15 mouse cellular contexts compared by ENCODE assay signal in genomic region chr4:100401581-100402470, GRCm38 (mm10).
DNase-seq lines count a peak whose midpoint lies in the region; ATAC-seq and TF ChIP-seq lines count a peak whose summit lies in the region.
"Had no signal": no experiment of that assay in that cellular context is flagged by ENCODE, and none has a peak within 500 bp of the region (broad histone marks: within the 10 kb centered on the region; RNA-seq: fewer than 3 reads in every experiment).

No protein-coding gene starts in this region.

- H3K9ac ChIP-seq in heart, embryonic 12.5 days: no peak overlapping the region
- no peak overlapping the region for H3K9ac ChIP-seq in heart, postnatal 0 days (replicated peaks; ENCODE audit: low read depth, low read length)
- no peak overlapping the region for H3K9ac ChIP-seq in kidney, embryonic 16.5 days (replicated peaks; ENCODE audit: low read length)
- H3K9ac ChIP-seq: midbrain, embryonic 12.5 days; stomach, embryonic 15.5 days had no signal

- H3K36me3 ChIP-seq in heart, embryonic 12.5 days: no peaks in the 10 kb centered on the region
- H3K36me3 ChIP-seq in heart, postnatal 0 days (replicated peaks; ENCODE audit: control insufficient read depth, insufficient read depth, low read length): no peaks in the 10 kb centered on the region
- no peaks in the 10 kb centered on the region for H3K36me3 ChIP-seq in kidney, embryonic 16.5 days (ENCODE audit: insufficient read depth, low read length)
- H3K36me3 ChIP-seq: midbrain, embryonic 12.5 days; stomach, embryonic 15.5 days had no signal

- peak; percentile 56 to 78 for DNase-seq in heart, adult 18-20 months
- DNase-seq in urinary bladder, postnatal 14 days (ENCODE audit: low spot score): peak; percentile 44
- no peak for DNase-seq in urinary bladder, postnatal 25 days (ENCODE audit: low spot score)
- DNase-seq in heart, postnatal 0 days (ENCODE audit: low spot score): peak; percentile 76
- no peak for DNase-seq in left cerebral cortex, adult 18-20 months (ENCODE audit: low spot score in 2 of 2)
- DNase-seq in left cerebral cortex, adult 9 months (ENCODE audit: low spot score in 2 of 2): no peak
- DNase-seq: adrenal gland, postnatal 14 days; cerebellum, postnatal 36 days; kidney, postnatal 36 days; right cerebral cortex, postnatal 4 days had no signal

- no peaks in the 10 kb centered on the region for H3K27me3 ChIP-seq in heart, embryonic 12.5 days (replicated peaks)
- no peaks in the 10 kb centered on the region for H3K27me3 ChIP-seq in heart, postnatal 0 days (ENCODE audit: control insufficient read depth, insufficient read depth, low read length)
- H3K27me3 ChIP-seq in kidney, embryonic 16.5 days (ENCODE audit: insufficient read depth, low read length): no peaks in the 10 kb centered on the region
- H3K27me3 ChIP-seq: midbrain, embryonic 12.5 days; stomach, embryonic 15.5 days had no signal

- no peak for ATAC-seq in heart, embryonic 12.5 days (ENCODE audit: insufficient number of reproducible peaks, low FRiP score)
- peak; percentile 69 for ATAC-seq in heart, postnatal 0 days (ENCODE audit: insufficient read depth, low read depth)
- no peak for ATAC-seq in kidney, embryonic 16.5 days (ENCODE audit: low FRiP score, low TSS enrichment)
- ATAC-seq: inflammation-experienced regulatory T-cells, adult 6 months had no signal

- H3K4me2 ChIP-seq in heart, embryonic 12.5 days: no peak overlapping the region
- no peak overlapping the region for H3K4me2 ChIP-seq in heart, postnatal 0 days (ENCODE audit: low read depth, low read length)
- H3K4me2 ChIP-seq in kidney, embryonic 16.5 days (replicated peaks; ENCODE audit: low read depth, low read length): no peak overlapping the region
- H3K4me2 ChIP-seq: midbrain, embryonic 12.5 days; stomach, embryonic 15.5 days had no signal

- no peak overlapping the region for H3K4me3 ChIP-seq in heart, embryonic 12.5 days
- no peak overlapping the region for H3K4me3 ChIP-seq in heart, postnatal 0 days (ENCODE audit: low read depth, low read length)
- no peak overlapping the region for H3K4me3 ChIP-seq in kidney, embryonic 16.5 days (ENCODE audit: low read length)
- H3K4me3 ChIP-seq: midbrain, embryonic 12.5 days; stomach, embryonic 15.5 days had no signal

- TF ChIP-seq EP300 in heart, postnatal 0 days (IDR thresholded peaks at IDR 0.05; ENCODE audit: low read depth): no peak

- WGBS in heart, embryonic 12.5 days: 73% methylated on average over 14 of the region's 14 CpGs
- WGBS in heart, postnatal 0 days: 59% methylated on average over 14 of the region's 14 CpGs
- WGBS in kidney, embryonic 16.5 days: 86% methylated on average over 14 of the region's 14 CpGs

- H3K9me3 ChIP-seq in heart, embryonic 12.5 days (replicated peaks): no peaks in the 10 kb centered on the region
- H3K9me3 ChIP-seq in heart, postnatal 0 days (replicated peaks; ENCODE audit: control insufficient read depth, low read length): no peaks in the 10 kb centered on the region
- no peaks in the 10 kb centered on the region for H3K9me3 ChIP-seq in kidney, embryonic 16.5 days (ENCODE audit: low read length)
- H3K9me3 ChIP-seq: midbrain, embryonic 12.5 days; stomach, embryonic 15.5 days had no signal

- no peak overlapping the region for H3K27ac ChIP-seq in heart, embryonic 12.5 days (ENCODE audit: poor library complexity, severe bottlenecking)
- peak overlapping the region; percentile 58 for H3K27ac ChIP-seq in heart, postnatal 0 days (ENCODE audit: low read depth)
- H3K27ac ChIP-seq in kidney, embryonic 16.5 days (ENCODE audit: low read length): no peak overlapping the region
- H3K27ac ChIP-seq: midbrain, embryonic 12.5 days; stomach, embryonic 15.5 days had no signal

- peaks cover 11% of the 10 kb centered on the region for H3K4me1 ChIP-seq in heart, embryonic 12.5 days (replicated peaks)
- H3K4me1 ChIP-seq in heart, postnatal 0 days (ENCODE audit: control insufficient read depth, insufficient read depth): peaks cover 18% of the 10 kb centered on the region
- H3K4me1 ChIP-seq in kidney, embryonic 16.5 days (ENCODE audit: insufficient read depth, low read length): no peaks in the 10 kb centered on the region
- H3K4me1 ChIP-seq: midbrain, embryonic 12.5 days; stomach, embryonic 15.5 days had no signal

- TF ChIP-seq CTCF in heart, postnatal 0 days (IDR thresholded peaks at IDR 0.05; ENCODE audit: low read depth): no peak

Comparison
In these comparisons a context has a peak if more than half of its experiments do, and no peak if none do; other contexts are left out.
1. DNase-seq: peak in heart, adult 18-20 months (2 of 2), urinary bladder, postnatal 14 days (single experiment) and heart, postnatal 0 days (single experiment); none in urinary bladder, postnatal 25 days (single experiment), left cerebral cortex, adult 18-20 months (0 of 2) and left cerebral cortex, adult 9 months (0 of 2).